Mouse (Mus musculus) spleen, embryonic (tissue): ENCODE data around the gene Ypel1.

Experiments
- CTCF ChIA-PET: fragments of 350-600 bp; sonication (Branson Sonifier 250); formaldehyde crosslinking; loops from one replicate; lab custom pipeline; 2022; lab: Charles Lee

Ypel1 gene

GRCm38 (mm10) chr16:17086241-17086640 lies 16.7 kb downstream of the Ypel1 start:
- CTCF ChIA-PET = interaction anchor here (0.6 kb wide), 1 partner anchor 88 kb away, joined by 3 read pairs; no protein-coding TSS in a partner anchor

- CTCF ChIA-PET = interaction anchor here (0.6 kb wide), 1 partner anchor 87 kb away, joined by 3 read pairs; no protein-coding TSS in a partner anchor
These were observed 17.2 kb downstream of the Ypel1 start for GRCm38 (mm10) chr16:17086669-17087193.

- CTCF ChIA-PET = interaction anchor here (0.5 kb wide), 1 partner anchor 22 kb away, joined by 7 read pairs; no protein-coding TSS in a partner anchor
These were observed 18.9 kb downstream of the Ypel1 start for GRCm38 (mm10) chr16:17088346-17088745.

- CTCF ChIA-PET = no interaction called here
These were observed 27.4 kb downstream of the Ypel1 start for GRCm38 (mm10) chr16:17096938-17097337.

GRCm38 (mm10) chr16:17102630-17103220 lies 33.2 kb downstream of the Ypel1 start:
- CTCF ChIA-PET = no interaction called here

GRCm38 (mm10) chr16:17104600-17104999 lies 35.1 kb downstream of the Ypel1 start:
- CTCF ChIA-PET = interaction anchor here (0.6 kb wide), 1 partner anchor 153 kb away, joined by 5 read pairs; no protein-coding TSS in a partner anchor

- CTCF ChIA-PET = interaction anchor here (0.6 kb wide), 1 partner anchor 21 kb away, joined by 3 read pairs; the partner anchor contains the start of gene Sdf2l1
These were observed 41.6 kb downstream of the Ypel1 start, which contains the start of gene Ppil2 for GRCm38 (mm10) chr16:17110771-17111743. TSS of gene Ppil2 (minus strand) at chr16:17111257.

- CTCF ChIA-PET = no interaction called here
These were observed 47.9 kb downstream of the Ypel1 start for GRCm38 (mm10) chr16:17117309-17117799.

GRCm38 (mm10) chr16:17121569-17121968 lies 52.1 kb downstream of the Ypel1 start:
- CTCF ChIA-PET = no interaction called here

- CTCF ChIA-PET = interaction anchor here (0.6 kb wide), 1 partner anchor 59 kb away, joined by 7 read pairs; no protein-coding TSS in a partner anchor
These were observed 54.8 kb downstream of the Ypel1 start for GRCm38 (mm10) chr16:17124119-17124870.

- CTCF ChIA-PET = interaction anchor here (0.6 to 0.7 kb wide), 2 partner anchors 21 to 58 kb away, joined by 3 to 7 read pairs; no protein-coding TSS in a partner anchor
These were observed 55.5 kb downstream of the Ypel1 start, which contains the start of gene 2610318N02Rik for GRCm38 (mm10) chr16:17124871-17125520. TSS of gene 2610318N02Rik (minus strand) at chr16:17125167.

- CTCF ChIA-PET = interaction anchor here (0.6 to 0.9 kb wide), 3 partner anchors 13 to 123 kb away, joined by 3 to 4 read pairs (median 3); no protein-coding TSS in a partner anchor
These were observed 57.8 kb downstream of the Ypel1 start for GRCm38 (mm10) chr16:17127292-17127691.

- CTCF ChIA-PET = interaction anchor here (0.6 to 1.4 kb wide), 2 partner anchors 14 to 100 kb away, joined by 5 to 12 read pairs; no protein-coding TSS in a partner anchor
These were observed 61.9 kb downstream of the Ypel1 start for GRCm38 (mm10) chr16:17131191-17132088.

- CTCF ChIA-PET = interaction anchor here (0.7 to 1.4 kb wide), 3 partner anchors 13 to 373 kb away, joined by 3 to 5 read pairs (median 4); partner anchors contain the start of gene Ppil2
These were observed 62.8 kb downstream of the Ypel1 start, which contains the start of gene Sdf2l1 for GRCm38 (mm10) chr16:17132089-17132905. TSS of gene Sdf2l1 (minus strand) at chr16:17132383.

GRCm38 (mm10) chr16:17132906-17133200 lies 63.4 kb downstream of the Ypel1 start:
- CTCF ChIA-PET = interaction anchor here (0.7 to 1.4 kb wide), 3 partner anchors 13 to 372 kb away, joined by 3 to 5 read pairs (median 4); partner anchors contain the start of gene Ppil2
